Mouse (Mus musculus) stomach, embryonic 16.5 days (tissue): Measurements from ENCODE around the gene Irf2. TPM values are rescaled to one million over a fixed set of nuclear protein-coding genes. Genes with fewer than 3 reads are reported as not detected.

Source experiments
- ATAC-seq: fragments of 200-750 bp; cut with Nextera tagmentation; 2 replicates; pipeline ENCODE4 v1.8.0; 2017; ENCODE audit warnings: moderate number of reproducible peaks, moderate TSS enrichment; ENCODE audit not compliant: insufficient read depth, low FRiP score
- H3K27ac ChIP-seq: fragments of 300-500 bp; sonication (generic); 2 replicates; pipeline ENCODE4 v1.5.1; 2014; ENCODE audit warnings: low read length
- H3K27me3 ChIP-seq: fragments of 300-500 bp; sonication (generic); 2 replicates; pipeline ENCODE4 v1.6.1; 2014; ENCODE audit warnings: low read length, control low read depth, mixed read lengths; ENCODE audit not compliant: control insufficient read depth, insufficient read depth
- H3K36me3 ChIP-seq: fragments of 300-500 bp; sonication (generic); 2 replicates; pipeline ENCODE4 v1.6.1; 2014; ENCODE audit warnings: low read length; ENCODE audit not compliant: control insufficient read depth, insufficient read depth
- H3K4me1 ChIP-seq: fragments of 300-500 bp; sonication (generic); 2 replicates; pipeline ENCODE4 v1.6.1; 2014; ENCODE audit warnings: low read length, control low read depth, mixed read lengths; ENCODE audit not compliant: control insufficient read depth, insufficient read depth
- H3K4me2 ChIP-seq: fragments of 300-500 bp; sonication (generic); 2 replicates; pipeline ENCODE4 v1.6.1; 2014; ENCODE audit warnings: low read depth, low read length, mixed read lengths
- H3K4me3 ChIP-seq: fragments of 300-500 bp; sonication (generic); replicated peaks from 2 replicates; pipeline ENCODE4 v1.5.1; 2014; ENCODE audit warnings: mild to moderate bottlenecking, low read length
- H3K9ac ChIP-seq: fragments of 300-500 bp; sonication (generic); 2 replicates; pipeline ENCODE4 v1.6.1; 2014; ENCODE audit warnings: low read length
- H3K9me3 ChIP-seq: fragments of 300-500 bp; sonication (generic); replicated peaks from 2 replicates; pipeline ENCODE4 v1.6.1; 2016; ENCODE audit warnings: low read length, control low read depth; ENCODE audit not compliant: control insufficient read depth
- WGBS: fragments of 180-500 bp; shearing (Covaris S2); extraction: QIAGEN DNeasy Blood & Tissue Kit; methylation state at CpG from one replicate; pipeline ENCODE4 v1.1.7; 2014; 5-methylcytosine and 5-hydroxymethylcytosine counted together
- polyA plus RNA-seq: library from polyadenylated mRNA; unstranded; fragments of >200 nt; fragmentation: Nextera tagmentation; extraction: Ambion mirVana; gene quantifications from 2 replicates; pipeline ENCODE4 v1.2.1, GENCODE M21; 2015

Irf2 gene
- polyA plus RNA-seq, 1 experiment from 2014 or later = 27.5 TPM

DNA sequence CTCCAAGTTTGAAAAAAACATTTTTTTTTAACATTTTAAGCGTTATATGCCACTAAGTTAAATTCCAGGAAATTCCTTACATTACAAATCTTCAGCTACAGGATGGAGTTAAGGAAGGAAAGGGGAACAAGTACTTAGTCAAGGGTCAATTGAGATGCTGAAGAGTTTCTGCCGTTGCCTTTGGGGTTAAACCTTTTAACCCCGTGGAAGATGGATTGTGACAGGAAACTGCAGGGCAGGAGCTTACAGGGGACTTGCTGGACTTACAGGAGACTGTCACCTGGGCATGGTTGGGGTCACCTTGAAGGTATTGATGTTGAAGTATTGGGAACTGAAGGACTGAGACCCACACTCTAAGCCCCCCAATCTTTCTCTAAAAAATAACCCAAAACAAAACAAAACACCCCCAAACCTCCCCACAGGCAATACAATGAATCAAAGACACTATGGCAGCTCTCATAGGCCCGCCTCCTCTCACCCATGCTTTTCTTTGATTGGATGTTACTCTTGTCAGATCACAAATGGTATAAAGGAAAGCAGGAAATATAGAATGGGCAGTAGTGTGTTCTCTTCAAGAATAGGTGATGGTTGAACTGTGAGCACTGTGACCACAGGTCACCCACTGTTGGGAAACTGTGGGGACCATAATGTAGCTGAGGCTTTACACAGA lies 7.9 kb downstream of the Irf2 start:
- Histone ChIP-seq H3K4me3 (no peak overlapping the region), H3K9ac (no peak overlapping the region), H3K9me3 (no peaks in the 10 kb centered on the region), H3K36me3 (no peaks in the 10 kb centered on the region), H3K27me3 (no peaks in the 10 kb centered on the region), H3K4me1 (peaks cover 14% of the 10 kb centered on the region), H3K4me2 (no peak overlapping the region), H3K27ac (no peak overlapping the region)
- no peak for ATAC-seq
- WGBS = 43% methylated on average over 4 of the region's 4 CpGs

DNA sequence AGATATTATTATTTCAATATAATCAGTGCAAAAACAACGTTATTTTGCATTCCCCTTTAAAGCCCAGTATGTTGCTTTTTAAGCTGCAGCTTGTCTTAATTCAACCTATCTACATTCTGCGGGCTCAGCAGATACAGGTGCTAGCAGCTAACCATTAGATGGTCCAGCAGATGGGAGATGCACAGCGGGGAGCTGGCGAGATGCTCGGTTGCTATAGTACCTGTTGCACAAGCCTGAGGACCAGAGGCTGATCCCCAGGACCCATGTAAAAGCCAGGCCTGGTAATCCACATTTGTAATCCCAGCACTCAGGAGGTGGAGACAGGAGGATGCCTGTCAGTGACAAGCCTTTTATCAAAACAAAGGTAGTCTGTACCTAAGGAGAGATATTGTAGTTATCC lies 10.5 kb downstream of the Irf2 start:
- Histone ChIP-seq H3K9ac (no peak overlapping the region), H3K4me1 (0 out of 2 replicates have a peak, but pooled peaks cover 9% of the 10 kb centered on the region), H3K27me3 (no peaks in the 10 kb centered on the region), H3K4me2 (peak overlapping the region; percentile 13; the same call in 1 of the 2 replicates), H3K9me3 (no peaks in the 10 kb centered on the region), H3K4me3 (no peak overlapping the region), H3K36me3 (no peaks in the 10 kb centered on the region), H3K27ac (peak overlapping the region; percentile 40; the same call in 1 of the 2 replicates)
- ATAC-seq = no peak
- WGBS = 76% methylated on average over 5 of the region's 5 CpGs

GRCm38 (mm10) chr8:46750566-46750965 lies 11.0 kb downstream of the Irf2 start:
- no peaks in the 10 kb centered on the region for H3K9me3 ChIP-seq
- peaks cover 9% of the 10 kb centered on the region; the same call in 1 of the 2 replicates for H3K4me1 ChIP-seq
- H3K4me3 ChIP-seq = no peak overlapping the region
- ATAC-seq = no peak
- WGBS = 50% methylated on average over 8 of the region's 8 CpGs
- 0 out of 2 replicates have a peak overlapping the region, but pooled peaks have one; percentile 13 for H3K4me2 ChIP-seq
- no peaks in the 10 kb centered on the region for H3K36me3 ChIP-seq
- H3K9ac ChIP-seq = no peak overlapping the region
- peak overlapping the region; percentile 40; the same call in 1 of the 2 replicates for H3K27ac ChIP-seq
- no peaks in the 10 kb centered on the region for H3K27me3 ChIP-seq

DNA sequence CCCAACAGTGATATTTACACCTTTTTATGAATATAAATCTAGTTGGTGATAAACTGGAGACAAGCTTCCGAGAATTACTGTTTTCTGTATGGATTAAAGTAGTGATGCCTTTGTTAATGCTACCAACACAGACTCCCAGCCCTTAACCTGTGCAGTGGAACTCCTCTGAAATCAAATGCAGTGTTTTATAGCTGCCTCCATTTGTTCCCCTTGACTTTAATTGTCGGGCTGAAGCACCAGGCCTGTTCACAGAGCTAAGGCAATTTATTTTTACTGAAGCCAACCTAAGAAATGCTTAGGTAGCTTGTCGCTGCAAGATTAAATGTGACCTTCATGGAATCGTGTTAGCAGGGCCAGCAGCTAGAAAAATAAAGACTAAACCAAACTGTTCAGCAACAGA lies 11.6 kb downstream of the Irf2 start:
- Histone ChIP-seq H3K9ac (no peak overlapping the region), H3K27ac (0 out of 2 replicates have a peak overlapping the region, but pooled peaks have one; percentile 32), H3K27me3 (no peaks in the 10 kb centered on the region), H3K4me3 (no peak overlapping the region), H3K4me2 (no peak overlapping the region), H3K36me3 (no peaks in the 10 kb centered on the region), H3K4me1 (peaks cover 14% of the 10 kb centered on the region; the same call in 1 of the 2 replicates), H3K9me3 (no peaks in the 10 kb centered on the region)
- 44% methylated on average over 4 of the region's 4 CpGs for WGBS
- no peak for ATAC-seq

DNA sequence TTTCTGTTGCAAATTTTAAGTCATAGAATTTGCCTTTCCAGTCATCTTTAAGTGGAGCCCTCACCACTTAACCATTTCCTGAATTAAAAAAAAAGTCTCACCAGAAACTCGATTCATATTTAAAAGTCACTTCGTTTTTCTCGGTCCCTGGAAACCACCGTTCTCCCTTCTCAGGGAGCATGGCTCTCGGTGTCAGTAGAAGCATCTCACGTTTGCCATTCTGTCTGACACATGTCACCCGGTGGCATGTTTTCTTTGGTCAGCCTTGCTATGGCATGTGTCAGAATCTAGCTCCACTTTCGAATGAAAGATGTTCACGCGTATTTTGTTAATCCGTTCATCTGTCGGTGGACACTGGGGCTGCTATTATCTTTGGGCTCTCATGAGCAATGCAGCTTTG lies 13.5 kb downstream of the Irf2 start:
- H3K4me2 ChIP-seq = no peak overlapping the region
- no peaks in the 10 kb centered on the region for H3K27me3 ChIP-seq
- H3K9me3 ChIP-seq = no peaks in the 10 kb centered on the region
- H3K4me3 ChIP-seq = no peak overlapping the region
- ATAC-seq = no peak
- no peak overlapping the region for H3K27ac ChIP-seq
- H3K9ac ChIP-seq = no peak overlapping the region
- peaks cover 2% of the 10 kb centered on the region; the same call in 1 of the 2 replicates for H3K36me3 ChIP-seq
- WGBS = 75% methylated on average over 12 of the region's 12 CpGs
- peaks cover 14% of the 10 kb centered on the region; the same call in 1 of the 2 replicates for H3K4me1 ChIP-seq

- Histone ChIP-seq H3K9me3 (no peaks in the 10 kb centered on the region), H3K36me3 (peaks cover 5% of the 10 kb centered on the region; the same call in 1 of the 2 replicates), H3K27ac (no peak overlapping the region), H3K4me2 (no peak overlapping the region), H3K4me3 (no peak overlapping the region), H3K9ac (no peak overlapping the region), H3K4me1 (peaks cover 17% of the 10 kb centered on the region), H3K27me3 (no peaks in the 10 kb centered on the region)
- no peak for ATAC-seq
- WGBS = 87% methylated on average over 5 of the region's 5 CpGs
These were observed 14.8 kb downstream of the Irf2 start for GRCm38 (mm10) chr8:46754355-46754754.

DNA sequence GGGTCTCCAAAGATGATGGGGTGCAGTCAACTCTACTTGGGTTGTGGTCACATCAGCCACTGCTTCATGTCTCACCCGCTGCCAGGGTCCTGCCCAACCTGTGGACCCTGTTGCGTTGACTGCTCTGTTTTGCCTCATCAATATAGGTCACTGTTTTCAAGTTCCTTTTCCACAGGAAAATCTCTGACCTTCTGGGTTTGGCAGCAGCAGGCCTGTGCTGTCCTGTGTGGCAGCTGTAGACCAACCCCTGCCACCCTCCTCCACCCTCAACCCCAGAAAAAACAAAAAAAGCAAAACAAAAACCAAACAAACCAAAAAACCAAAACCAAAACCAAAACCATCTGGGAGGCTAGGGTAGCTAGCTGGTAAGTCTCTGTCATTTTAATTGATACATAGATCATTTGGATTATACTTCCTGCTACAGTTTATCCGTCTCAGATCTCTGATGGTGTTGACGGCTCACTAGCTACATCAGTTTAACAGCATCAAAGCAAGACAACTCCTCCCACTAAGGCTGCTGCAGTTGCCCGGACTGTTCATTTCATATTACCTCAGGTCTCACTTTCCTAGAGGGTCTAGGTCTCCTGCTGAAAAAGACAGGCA lies 16.3 kb downstream of the Irf2 start:
- H3K4me3 ChIP-seq = no peak overlapping the region
- no peaks in the 10 kb centered on the region for H3K27me3 ChIP-seq
- H3K27ac ChIP-seq = no peak overlapping the region; the same call in 1 of the 2 replicates
- peaks cover 5% of the 10 kb centered on the region; the same call in 1 of the 2 replicates for H3K36me3 ChIP-seq
- no peaks in the 10 kb centered on the region for H3K9me3 ChIP-seq
- 62% methylated on average over 5 of the region's 5 CpGs for WGBS
- no peak overlapping the region for H3K9ac ChIP-seq
- H3K4me2 ChIP-seq = no peak overlapping the region
- peaks cover 16% of the 10 kb centered on the region for H3K4me1 ChIP-seq
- no peak for ATAC-seq

DNA sequence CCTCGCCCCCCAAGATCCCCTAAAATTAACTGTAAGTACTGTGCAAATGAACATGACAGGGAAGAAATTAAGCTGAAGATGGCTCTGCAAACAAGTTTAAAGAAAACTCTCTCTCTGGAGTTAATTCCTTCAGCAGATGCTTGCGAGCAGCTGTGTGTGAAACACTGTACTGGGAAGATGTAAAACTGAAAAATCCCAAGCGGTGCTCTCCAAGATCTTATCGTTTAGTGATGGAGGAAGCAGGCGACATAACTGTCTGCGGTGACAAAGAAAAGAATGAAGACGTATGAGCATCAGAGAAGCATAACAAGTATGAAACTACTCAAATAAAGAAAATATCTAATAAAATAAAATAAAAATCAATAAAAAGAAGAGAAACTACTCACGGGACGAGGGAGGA lies 18.1 kb downstream of the Irf2 start:
- no peak for ATAC-seq
- H3K4me2 ChIP-seq = no peak overlapping the region
- peaks cover 13% of the 10 kb centered on the region for H3K4me1 ChIP-seq
- peaks cover 5% of the 10 kb centered on the region; the same call in 1 of the 2 replicates for H3K36me3 ChIP-seq
- no peak overlapping the region for H3K9ac ChIP-seq
- no peak overlapping the region for H3K4me3 ChIP-seq
- no peak overlapping the region for H3K27ac ChIP-seq
- WGBS = 84% methylated on average over 9 of the region's 9 CpGs
- no peaks in the 10 kb centered on the region for H3K9me3 ChIP-seq
- no peaks in the 10 kb centered on the region for H3K27me3 ChIP-seq

GRCm38 (mm10) chr8:46758131-46758530 lies 18.6 kb downstream of the Irf2 start:
- Histone ChIP-seq H3K27ac (no peak overlapping the region), H3K36me3 (peaks cover 5% of the 10 kb centered on the region; the same call in 1 of the 2 replicates), H3K9ac (no peak overlapping the region), H3K4me1 (peaks cover 13% of the 10 kb centered on the region), H3K9me3 (no peaks in the 10 kb centered on the region), H3K4me3 (no peak overlapping the region), H3K4me2 (no peak overlapping the region), H3K27me3 (no peaks in the 10 kb centered on the region)
- ATAC-seq = no peak
- WGBS = 93% methylated on average over 7 of the region's 7 CpGs
